Mouse (Mus musculus) hindbrain, embryonic 12.5 days (tissue): ENCODE data around the gene Slc35g2. TPM values are rescaled to one million over a fixed set of nuclear protein-coding genes. Genes with fewer than 3 reads are reported as not detected.

Experiments
- ATAC-seq: fragments of 200-750 bp; cut with Nextera tagmentation; 2 replicates; pipeline ENCODE4 v1.8.0; 2017; ENCODE audit warnings: moderate TSS enrichment; ENCODE audit not compliant: low FRiP score
- H3K27ac ChIP-seq: fragments of 300-500 bp; sonication (generic); 2 replicates; pipeline ENCODE4 v1.5.1; 2016; ENCODE audit warnings: mild to moderate bottlenecking
- H3K27me3 ChIP-seq: fragments of 300-500 bp; sonication (generic); 2 replicates; pipeline ENCODE4 v1.6.1; 2016; ENCODE audit warnings: mild to moderate bottlenecking
- H3K36me3 ChIP-seq: fragments of 300-500 bp; sonication (generic); 2 replicates; pipeline ENCODE4 v1.6.1; 2016; ENCODE audit warnings: mild to moderate bottlenecking
- H3K4me1 ChIP-seq: fragments of 300-500 bp; sonication (generic); 2 replicates; pipeline ENCODE4 v1.6.1; 2016
- H3K4me2 ChIP-seq: fragments of 300-500 bp; sonication (generic); replicated peaks from 2 replicates; pipeline ENCODE4 v1.6.1; 2016; ENCODE audit warnings: mild to moderate bottlenecking
- H3K4me3 ChIP-seq: fragments of 300-500 bp; sonication (generic); 2 replicates; pipeline ENCODE4 v1.5.1; 2016; ENCODE audit warnings: mild to moderate bottlenecking
- H3K9ac ChIP-seq: fragments of 300-500 bp; sonication (generic); 2 replicates; pipeline ENCODE4 v1.6.1; 2016; ENCODE audit warnings: mild to moderate bottlenecking, moderate library complexity
- H3K9me3 ChIP-seq: fragments of 300-500 bp; sonication (generic); replicated peaks from 2 replicates; pipeline ENCODE4 v1.6.1; 2016; ENCODE audit warnings: mild to moderate bottlenecking
- WGBS: fragments of 180-500 bp; shearing (Covaris S2); methylation state at CpG from one replicate; pipeline ENCODE4 v1.1.7; 2016; 5-methylcytosine and 5-hydroxymethylcytosine counted together
- polyA plus RNA-seq: library from polyadenylated mRNA; unstranded; fragments of >200 nt; fragmentation: Nextera tagmentation; extraction: Ambion mirVana; gene quantifications from 2 replicates; pipeline ENCODE4 v1.2.1, GENCODE M21; 2016

Gene Slc35g2
- polyA plus RNA-seq, 1 experiment from 2014 or later: 8.3 TPM

- ATAC-seq: no peak
- peaks cover 6% of the 10 kb centered on the region; the same call in 1 of the 2 replicates for H3K9me3 ChIP-seq
- H3K9ac ChIP-seq: no peak overlapping the region
- H3K27me3 ChIP-seq: no peaks in the 10 kb centered on the region
- peaks cover 22% of the 10 kb centered on the region for H3K4me1 ChIP-seq
- no peak overlapping the region for H3K27ac ChIP-seq
- no peak overlapping the region for H3K4me3 ChIP-seq
- H3K36me3 ChIP-seq: peaks cover 17% of the 10 kb centered on the region
- H3K4me2 ChIP-seq: no peak overlapping the region
- 87% methylated on average over 2 of the region's 2 CpGs for WGBS
Measured at GRCm38 (mm10) chr9:100548313-100548712, 22.6 kb downstream of the Slc35g2 start.

GRCm38 (mm10) chr9:100546594-100546910 lies 24.3 kb downstream of the Slc35g2 start:
- Histone ChIP-seq H3K36me3 (peaks cover 10% of the 10 kb centered on the region), H3K4me2 (peak overlapping the region; percentile 75), H3K9ac (peak overlapping the region; percentile 95), H3K27me3 (no peaks in the 10 kb centered on the region), H3K9me3 (peaks cover 6% of the 10 kb centered on the region; the same call in 1 of the 2 replicates), H3K27ac (peak overlapping the region; percentile 92), H3K4me3 (peak overlapping the region; percentile 97), H3K4me1 (peaks cover 23% of the 10 kb centered on the region)
- peak; percentile 47 for ATAC-seq
- WGBS: 16% methylated on average over 9 of the region's 9 CpGs

GRCm38 (mm10) chr9:100545715-100546593 lies 24.9 kb downstream of the Slc35g2 start, which contains the start of gene Nck1:
TSS of gene Nck1 (minus strand) at chr9:100546134.
- H3K9ac ChIP-seq: peak within 1 kb of the TSS; percentile 95
- H3K4me3 ChIP-seq: peak within 1 kb of the TSS; percentile 97
- H3K9me3 ChIP-seq: peaks cover 6% of the 10 kb centered on the region; the same call in 1 of the 2 replicates
- peak; percentile 100 for ATAC-seq
- under 1% methylated on average over 92 of the region's 93 CpGs for WGBS
- peak within 1 kb of the TSS; percentile 75 for H3K4me2 ChIP-seq
- H3K36me3 ChIP-seq: peaks cover 10% of the 10 kb centered on the region
- no peaks in the 10 kb centered on the region for H3K27me3 ChIP-seq
- peak within 1 kb of the TSS; percentile 92 for H3K27ac ChIP-seq
- H3K4me1 ChIP-seq: peaks cover 23% of the 10 kb centered on the region

- ATAC-seq: no peak; the same call in 1 of the 2 replicates
- peak overlapping the region; percentile 75 for H3K4me2 ChIP-seq
- 2% methylated on average over 37 of the region's 38 CpGs for WGBS
- peaks cover 6% of the 10 kb centered on the region; the same call in 1 of the 2 replicates for H3K9me3 ChIP-seq
- peak overlapping the region; percentile 92 for H3K27ac ChIP-seq
- H3K27me3 ChIP-seq: no peaks in the 10 kb centered on the region
- H3K4me3 ChIP-seq: peak overlapping the region; percentile 97
- H3K36me3 ChIP-seq: peaks cover 10% of the 10 kb centered on the region
- peak overlapping the region; percentile 95 for H3K9ac ChIP-seq
- peaks cover 23% of the 10 kb centered on the region for H3K4me1 ChIP-seq
Measured at GRCm38 (mm10) chr9:100544948-100545714, 25.8 kb downstream of the Slc35g2 start.

- no peak for ATAC-seq
- Histone ChIP-seq H3K9me3 (0 out of 2 replicates have a peak, but pooled peaks cover 4% of the 10 kb centered on the region), H3K4me1 (no peaks in the 10 kb centered on the region), H3K4me3 (no peak overlapping the region), H3K27ac (no peak overlapping the region), H3K36me3 (no peaks in the 10 kb centered on the region), H3K4me2 (no peak overlapping the region), H3K9ac (no peak overlapping the region), H3K27me3 (no peaks in the 10 kb centered on the region)
- 95% methylated on average over 2 of the region's 2 CpGs for WGBS
Measured at GRCm38 (mm10) chr9:100535618-100536262, 35.1 kb downstream of the Slc35g2 start.

- over 99% methylated on average over 3 of the region's 3 CpGs for WGBS
- Histone ChIP-seq H3K4me3 (no peak overlapping the region), H3K27ac (no peak overlapping the region), H3K4me2 (no peak overlapping the region), H3K4me1 (no peaks in the 10 kb centered on the region), H3K36me3 (no peaks in the 10 kb centered on the region), H3K9ac (no peak overlapping the region), H3K27me3 (no peaks in the 10 kb centered on the region), H3K9me3 (0 out of 2 replicates have a peak, but pooled peaks cover 4% of the 10 kb centered on the region)
- no peak for ATAC-seq
Measured at GRCm38 (mm10) chr9:100534686-100535085, 36.2 kb downstream of the Slc35g2 start.

- Histone ChIP-seq H3K27me3 (no peaks in the 10 kb centered on the region), H3K4me3 (no peak overlapping the region), H3K4me2 (no peak overlapping the region), H3K36me3 (no peaks in the 10 kb centered on the region), H3K9ac (no peak overlapping the region), H3K4me1 (no peaks in the 10 kb centered on the region), H3K9me3 (peaks cover 4% of the 10 kb centered on the region; the same call in 1 of the 2 replicates), H3K27ac (no peak overlapping the region)
- no peak for ATAC-seq
- 81% methylated on average over 3 of the region's 3 CpGs for WGBS
Measured at GRCm38 (mm10) chr9:100532847-100533505, 37.9 kb downstream of the Slc35g2 start.

- H3K4me3 ChIP-seq: no peak overlapping the region
- H3K36me3 ChIP-seq: no peaks in the 10 kb centered on the region
- H3K9ac ChIP-seq: no peak overlapping the region
- ATAC-seq: no peak
- H3K4me1 ChIP-seq: no peaks in the 10 kb centered on the region
- no peak overlapping the region for H3K27ac ChIP-seq
- WGBS: 87% methylated on average over 1 of the region's 1 CpGs
- H3K9me3 ChIP-seq: peaks cover 4% of the 10 kb centered on the region; the same call in 1 of the 2 replicates
- no peak overlapping the region for H3K4me2 ChIP-seq
- no peaks in the 10 kb centered on the region for H3K27me3 ChIP-seq
Measured at GRCm38 (mm10) chr9:100531296-100531695, 39.6 kb downstream of the Slc35g2 start.

GRCm38 (mm10) chr9:100525225-100525624 lies 45.7 kb downstream of the Slc35g2 start:
- Histone ChIP-seq H3K9ac (no peak overlapping the region), H3K27me3 (no peaks in the 10 kb centered on the region), H3K27ac (no peak overlapping the region), H3K4me2 (no peak overlapping the region), H3K36me3 (no peaks in the 10 kb centered on the region), H3K4me1 (0 out of 2 replicates have a peak, but pooled peaks cover 2% of the 10 kb centered on the region), H3K9me3 (no peaks in the 10 kb centered on the region; the same call in 1 of the 2 replicates), H3K4me3 (no peak overlapping the region)
- no peak for ATAC-seq
- 88% methylated on average over 2 of the region's 2 CpGs for WGBS

- 71% methylated on average over 2 of the region's 2 CpGs for WGBS
- Histone ChIP-seq H3K27me3 (no peaks in the 10 kb centered on the region), H3K4me3 (no peak overlapping the region), H3K4me2 (no peak overlapping the region), H3K9me3 (no peaks in the 10 kb centered on the region), H3K27ac (no peak overlapping the region), H3K9ac (no peak overlapping the region), H3K4me1 (0 out of 2 replicates have a peak, but pooled peaks cover 2% of the 10 kb centered on the region), H3K36me3 (no peaks in the 10 kb centered on the region)
- no peak for ATAC-seq
Measured at GRCm38 (mm10) chr9:100522029-100522428, 48.9 kb downstream of the Slc35g2 start.

GRCm38 (mm10) chr9:100520586-100520985 lies 50.3 kb downstream of the Slc35g2 start:
- H3K9ac ChIP-seq: no peak overlapping the region
- no peaks in the 10 kb centered on the region for H3K27me3 ChIP-seq
- H3K4me2 ChIP-seq: no peak overlapping the region
- H3K4me3 ChIP-seq: no peak overlapping the region
- H3K36me3 ChIP-seq: no peaks in the 10 kb centered on the region
- no peak for ATAC-seq
- 0 out of 2 replicates have a peak, but pooled peaks cover 2% of the 10 kb centered on the region for H3K4me1 ChIP-seq
- WGBS: 0% methylated on average over 2 of the region's 2 CpGs
- H3K27ac ChIP-seq: no peak overlapping the region
- no peaks in the 10 kb centered on the region for H3K9me3 ChIP-seq
